Mouse (Mus musculus) embryonic facial prominence, embryonic 12.5 days (tissue): ENCODE data around the gene Psors1c2. TPM values are rescaled to one million over a fixed set of nuclear protein-coding genes. Genes with fewer than 3 reads are reported as not detected.

ENCODE experiments used
- ATAC-seq: fragments of 200-750 bp; cut with Nextera tagmentation; 2 replicates; pipeline ENCODE4 v1.8.0; 2017; ENCODE audit not compliant: insufficient number of reproducible peaks, insufficient read depth, low FRiP score, low TSS enrichment
- H3K27ac ChIP-seq: fragments of 300-500 bp; sonication (generic); 2 replicates; pipeline ENCODE4 v1.5.1; 2016; ENCODE audit warnings: mild to moderate bottlenecking
- H3K27me3 ChIP-seq: fragments of 300-500 bp; sonication (generic); 2 replicates; pipeline ENCODE4 v1.6.1; 2016; ENCODE audit warnings: mild to moderate bottlenecking, moderate library complexity
- H3K36me3 ChIP-seq: fragments of 300-500 bp; sonication (generic); 2 replicates; pipeline ENCODE4 v1.6.1; 2016; ENCODE audit warnings: mild to moderate bottlenecking
- H3K4me1 ChIP-seq: fragments of 300-500 bp; sonication (generic); 2 replicates; pipeline ENCODE4 v1.6.1; 2016
- H3K4me2 ChIP-seq: fragments of 300-500 bp; sonication (generic); replicated peaks from 2 replicates; pipeline ENCODE4 v1.6.1; 2016; ENCODE audit warnings: mild to moderate bottlenecking, moderate library complexity
- H3K4me3 ChIP-seq: fragments of 300-500 bp; sonication (generic); 2 replicates; pipeline ENCODE4 v1.5.1; 2016; ENCODE audit warnings: mild to moderate bottlenecking
- H3K9ac ChIP-seq: fragments of 300-500 bp; sonication (generic); 2 replicates; pipeline ENCODE4 v1.6.1; 2016; ENCODE audit warnings: mild to moderate bottlenecking, moderate library complexity
- H3K9me3 ChIP-seq: fragments of 300-500 bp; sonication (generic); 2 replicates; pipeline ENCODE4 v1.6.1; 2016; ENCODE audit warnings: mild to moderate bottlenecking, moderate library complexity
- WGBS: fragments of 180-500 bp; shearing (Covaris S2); methylation state at CpG from one replicate; pipeline ENCODE4 v1.1.7; 2016; 5-methylcytosine and 5-hydroxymethylcytosine counted together
- polyA plus RNA-seq: library from polyadenylated mRNA; unstranded; fragments of >200 nt; fragmentation: Nextera tagmentation; extraction: Ambion mirVana; gene quantifications from 2 replicates; pipeline ENCODE4 v1.2.1, GENCODE M21; 2016

Gene Psors1c2
- polyA plus RNA-seq, 1 experiment from 2014 or later: 1.3 TPM

GRCm38 (mm10) chr17:35549437-35550142 is 16.6 kb downstream of the Psors1c2 start:
- Histone ChIP-seq H3K27ac (peak overlapping the region; percentile 64), H3K4me1 (0 out of 2 replicates have a peak, but pooled peaks cover 11% of the 10 kb centered on the region), H3K36me3 (no peaks in the 10 kb centered on the region), H3K9ac (no peak overlapping the region), H3K4me2 (no peak overlapping the region; the same call in 1 of the 2 replicates), H3K9me3 (no peaks in the 10 kb centered on the region), H3K4me3 (no peak overlapping the region), H3K27me3 (no peaks in the 10 kb centered on the region)
- WGBS: 49% methylated on average over 15 of the region's 15 CpGs
- ATAC-seq: no peak

GRCm38 (mm10) chr17:35550143-35550494 is 17.1 kb downstream of the Psors1c2 start:
- Histone ChIP-seq H3K9me3 (no peaks in the 10 kb centered on the region), H3K36me3 (no peaks in the 10 kb centered on the region), H3K9ac (no peak overlapping the region), H3K4me2 (no peak overlapping the region), H3K27me3 (no peaks in the 10 kb centered on the region), H3K4me1 (0 out of 2 replicates have a peak, but pooled peaks cover 11% of the 10 kb centered on the region), H3K4me3 (no peak overlapping the region), H3K27ac (no peak overlapping the region)
- no peak for ATAC-seq
- WGBS: 91% methylated on average over 4 of the region's 4 CpGs

GRCm38 (mm10) chr17:35550871-35551270 is 17.9 kb downstream of the Psors1c2 start:
- ATAC-seq: no peak
- no peaks in the 10 kb centered on the region for H3K27me3 ChIP-seq
- no peaks in the 10 kb centered on the region for H3K36me3 ChIP-seq
- H3K9ac ChIP-seq: no peak overlapping the region
- H3K9me3 ChIP-seq: no peaks in the 10 kb centered on the region
- H3K4me3 ChIP-seq: no peak overlapping the region
- H3K27ac ChIP-seq: no peak overlapping the region
- 35% methylated on average over 8 of the region's 8 CpGs for WGBS
- no peak overlapping the region for H3K4me2 ChIP-seq
- 0 out of 2 replicates have a peak, but pooled peaks cover 11% of the 10 kb centered on the region for H3K4me1 ChIP-seq

DNA sequence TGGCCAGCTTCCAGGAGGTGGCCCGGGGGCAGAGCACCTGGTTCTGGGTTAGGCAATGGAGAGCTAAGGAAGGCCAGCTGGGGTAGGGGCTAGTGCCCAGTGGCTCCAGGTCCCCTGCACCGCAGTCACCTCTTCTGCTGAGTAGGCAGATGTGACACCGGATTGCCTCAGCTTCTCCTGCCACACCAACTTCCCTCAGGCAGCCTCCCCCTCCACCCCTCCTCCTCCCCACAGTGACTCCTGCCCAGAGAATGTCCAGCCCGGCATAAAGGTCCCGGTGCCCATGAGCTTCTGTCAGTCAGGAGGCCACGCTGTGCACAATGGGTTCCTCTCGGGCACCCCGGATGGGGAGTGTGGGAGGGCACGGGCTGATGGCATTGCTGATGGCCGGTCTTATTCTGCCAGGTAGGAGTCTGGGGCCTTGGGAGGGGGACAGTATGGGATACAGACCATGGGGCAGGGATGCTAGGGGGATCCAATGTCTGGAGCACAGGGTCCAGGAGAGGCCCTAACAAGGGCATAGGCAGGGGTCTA is 18.9 kb downstream of the Psors1c2 start, which contains the start of gene Cdsn:
TSS of gene Cdsn (plus strand) at position 248 of the 534 bp plus-strand sequence.
- H3K36me3 ChIP-seq: no peaks in the 10 kb centered on the region
- ATAC-seq: no peak
- WGBS: 77% methylated on average over 10 of the region's 10 CpGs

DNA sequence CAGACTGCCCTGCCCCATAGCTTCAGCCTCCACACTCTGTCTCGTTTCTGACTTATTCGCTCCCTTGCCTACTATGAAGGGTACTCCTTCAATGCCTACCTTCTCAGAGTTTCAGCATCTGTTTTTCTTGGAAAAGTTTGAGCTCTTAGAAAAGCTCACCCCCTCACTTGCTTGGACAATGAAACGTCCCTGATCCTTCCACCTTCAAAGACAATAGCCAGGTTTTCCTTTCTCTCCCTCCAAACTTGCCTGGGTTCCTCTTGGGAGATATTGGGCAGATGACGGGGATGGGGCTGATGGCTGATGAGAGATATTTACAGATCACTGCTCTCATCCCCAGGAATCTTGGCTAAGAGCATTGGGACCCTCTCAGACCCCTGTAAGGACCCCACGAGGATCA is 21.3 kb downstream of the Psors1c2 start:
- Histone ChIP-seq H3K27ac (no peak overlapping the region), H3K4me2 (no peak overlapping the region), H3K4me1 (0 out of 2 replicates have a peak, but pooled peaks cover 5% of the 10 kb centered on the region), H3K9ac (no peak overlapping the region), H3K9me3 (no peaks in the 10 kb centered on the region), H3K36me3 (no peaks in the 10 kb centered on the region), H3K27me3 (no peaks in the 10 kb centered on the region), H3K4me3 (no peak overlapping the region)
- WGBS: 80% methylated on average over 5 of the region's 5 CpGs
- no peak for ATAC-seq

More for the DNA sequence above, 18.9 kb downstream of the Psors1c2 start, which contains the start of gene Cdsn:
- H3K4me3 ChIP-seq: no peak within 1 kb of the TSS
- H3K27me3 ChIP-seq: no peaks in the 10 kb centered on the region
- no peak within 1 kb of the TSS; the same call in 1 of the 2 replicates for H3K9ac ChIP-seq
- no peak within 1 kb of the TSS for H3K4me2 ChIP-seq
- no peak within 1 kb of the TSS for H3K27ac ChIP-seq
- no peaks in the 10 kb centered on the region for H3K9me3 ChIP-seq
- H3K4me1 ChIP-seq: 0 out of 2 replicates have a peak, but pooled peaks cover 11% of the 10 kb centered on the region

DNA sequence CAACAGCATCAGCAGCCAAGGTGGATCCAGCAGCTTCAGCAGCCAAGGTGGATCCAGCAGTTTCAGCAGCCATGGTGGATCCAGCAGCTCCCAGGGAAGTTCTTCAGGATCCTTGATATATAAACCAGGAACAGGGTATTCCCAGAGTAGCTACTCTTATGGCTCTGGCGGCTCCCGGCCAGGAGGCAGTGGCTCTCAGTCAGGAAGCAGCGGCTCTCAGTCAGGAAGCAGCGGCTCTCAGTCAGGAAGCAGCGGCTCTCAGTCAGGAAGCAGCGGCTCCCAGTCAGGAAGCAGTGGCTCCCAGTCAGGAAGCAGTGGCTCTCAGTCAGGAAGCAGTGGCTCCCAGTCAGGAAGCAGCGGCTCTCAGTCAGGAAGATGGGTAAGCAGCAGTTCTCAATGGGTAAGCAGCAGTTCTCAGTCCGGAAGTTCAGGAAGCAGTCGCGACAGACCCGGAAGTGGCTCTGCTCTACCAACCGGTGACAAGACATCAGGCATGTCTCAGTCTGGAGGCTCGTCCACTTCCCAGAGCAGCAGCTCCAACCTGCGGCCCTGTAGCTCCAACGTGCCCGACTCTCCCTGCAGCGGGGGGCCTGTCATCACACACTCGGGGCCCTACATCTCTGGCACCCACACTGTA is 21.9 kb downstream of the Psors1c2 start:
- Histone ChIP-seq H3K36me3 (no peaks in the 10 kb centered on the region), H3K4me1 (no peaks in the 10 kb centered on the region), H3K27me3 (no peaks in the 10 kb centered on the region), H3K9me3 (no peaks in the 10 kb centered on the region), H3K4me3 (no peak overlapping the region), H3K9ac (no peak overlapping the region), H3K4me2 (no peak overlapping the region), H3K27ac (no peak overlapping the region)
- no peak for ATAC-seq
- 90% methylated on average over 18 of the region's 18 CpGs for WGBS

DNA sequence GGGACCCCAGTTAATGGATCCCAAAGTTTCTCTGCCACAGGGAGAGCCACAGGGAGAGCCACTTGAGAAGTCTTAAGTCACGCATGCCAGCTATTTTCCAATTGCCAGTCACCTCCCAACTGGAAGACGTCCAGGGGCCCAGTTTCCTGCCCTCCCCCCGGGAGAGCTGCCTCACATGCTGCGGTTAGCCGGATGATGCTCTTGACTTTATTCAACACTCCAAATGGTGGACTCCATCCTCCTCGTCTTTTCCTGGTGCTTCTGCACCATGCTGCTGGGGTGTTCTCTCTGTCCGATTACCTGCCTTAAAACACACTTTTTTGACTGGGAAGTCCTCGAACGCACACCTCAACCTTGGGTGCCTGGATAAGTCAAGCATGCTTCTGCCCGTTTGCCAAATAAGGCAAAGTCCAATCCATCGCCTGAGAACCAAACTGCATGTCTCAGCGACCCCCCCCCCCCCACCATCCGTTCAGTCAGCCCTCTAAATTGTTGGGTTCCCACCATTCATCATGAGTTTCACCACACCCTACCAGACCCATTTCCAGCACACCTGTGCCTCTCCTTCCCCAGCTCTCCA is 23.3 kb downstream of the Psors1c2 start:
- WGBS: 89% methylated on average over 13 of the region's 13 CpGs
- H3K36me3 ChIP-seq: no peaks in the 10 kb centered on the region
- no peak overlapping the region for H3K4me3 ChIP-seq
- H3K9me3 ChIP-seq: no peaks in the 10 kb centered on the region
- no peak overlapping the region for H3K9ac ChIP-seq
- H3K27ac ChIP-seq: no peak overlapping the region
- no peaks in the 10 kb centered on the region for H3K27me3 ChIP-seq
- ATAC-seq: no peak
- no peaks in the 10 kb centered on the region for H3K4me1 ChIP-seq
- no peak overlapping the region for H3K4me2 ChIP-seq

DNA sequence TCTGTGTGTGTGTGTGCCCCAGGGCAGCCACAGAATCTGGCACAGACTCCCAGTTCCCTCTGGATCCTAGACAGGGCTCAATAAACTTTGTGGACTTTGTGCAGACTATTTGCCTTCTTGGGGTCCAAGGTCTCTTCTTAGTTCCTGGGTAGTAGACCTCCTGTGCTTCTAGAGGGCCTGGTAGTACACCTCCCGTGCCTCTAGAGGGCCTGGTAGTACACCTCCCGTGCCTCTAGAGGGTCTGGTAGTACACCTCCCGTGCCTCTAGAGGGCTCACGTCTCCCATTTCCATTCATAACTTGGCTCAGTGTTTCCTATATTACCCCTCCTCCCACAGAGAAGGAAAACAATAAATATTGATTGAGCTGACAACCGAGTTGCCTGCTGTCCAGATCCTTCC is 23.8 kb downstream of the Psors1c2 start:
- H3K27ac ChIP-seq: no peak overlapping the region
- H3K4me3 ChIP-seq: no peak overlapping the region
- no peaks in the 10 kb centered on the region for H3K36me3 ChIP-seq
- ATAC-seq: no peak
- no peaks in the 10 kb centered on the region for H3K9me3 ChIP-seq
- H3K27me3 ChIP-seq: no peaks in the 10 kb centered on the region
- no peaks in the 10 kb centered on the region for H3K4me1 ChIP-seq
- no peak overlapping the region for H3K9ac ChIP-seq
- 38% methylated on average over 5 of the region's 5 CpGs for WGBS
- no peak overlapping the region for H3K4me2 ChIP-seq

DNA sequence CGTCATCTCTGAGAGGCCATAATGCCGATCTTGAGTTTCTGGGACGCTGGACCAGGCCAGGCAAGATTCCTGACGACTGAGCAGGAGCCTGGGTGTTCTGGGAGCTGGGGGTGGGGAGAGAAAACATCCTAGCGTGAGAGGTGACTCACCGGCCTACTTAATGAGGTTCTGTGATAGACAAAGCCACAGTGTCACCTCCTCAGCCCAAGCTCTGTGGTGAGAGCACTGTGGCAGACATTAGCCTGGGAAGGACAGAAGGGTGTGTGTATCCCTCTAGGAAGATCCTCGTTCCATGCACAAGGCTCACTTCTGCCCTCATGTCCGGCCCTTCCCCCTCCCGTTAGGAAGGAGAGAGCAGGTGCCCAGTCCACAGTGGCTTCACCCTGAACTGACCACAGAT is 24.4 kb downstream of the Psors1c2 start:
- Histone ChIP-seq H3K4me3 (no peak overlapping the region), H3K9me3 (no peaks in the 10 kb centered on the region), H3K4me1 (no peaks in the 10 kb centered on the region), H3K27ac (no peak overlapping the region), H3K27me3 (no peaks in the 10 kb centered on the region), H3K9ac (no peak overlapping the region), H3K36me3 (no peaks in the 10 kb centered on the region), H3K4me2 (no peak overlapping the region)
- no peak for ATAC-seq
- whole genome bisulfite sequencing: 76% methylated on average over 9 of the region's 9 CpGs

GRCm38 (mm10) chr17:35558216-35558615 is 25.2 kb downstream of the Psors1c2 start:
- Histone ChIP-seq H3K9me3 (no peaks in the 10 kb centered on the region), H3K27ac (no peak overlapping the region), H3K4me3 (no peak overlapping the region), H3K9ac (no peak overlapping the region), H3K4me1 (no peaks in the 10 kb centered on the region), H3K27me3 (no peaks in the 10 kb centered on the region), H3K36me3 (no peaks in the 10 kb centered on the region), H3K4me2 (no peak overlapping the region)
- WGBS: 60% methylated on average over 8 of the region's 8 CpGs
- no peak for ATAC-seq

- no peak within 1 kb of the TSS for H3K9ac ChIP-seq
- 56% methylated on average over 3 of the region's 3 CpGs for WGBS
- H3K9me3 ChIP-seq: no peaks in the 10 kb centered on the region
- peaks cover 9% of the 10 kb centered on the region; the same call in 1 of the 2 replicates for H3K4me1 ChIP-seq
- H3K4me3 ChIP-seq: no peak within 1 kb of the TSS
- H3K27me3 ChIP-seq: peaks cover 34% of the 10 kb centered on the region
- H3K4me2 ChIP-seq: no peak within 1 kb of the TSS
- no peak within 1 kb of the TSS for H3K27ac ChIP-seq
- no peaks in the 10 kb centered on the region for H3K36me3 ChIP-seq
- ATAC-seq: no peak
These were observed 34.1 kb downstream of the Psors1c2 start, which contains the start of gene 2300002M23Rik for GRCm38 (mm10) chr17:35567150-35567549. TSS of gene 2300002M23Rik (plus strand) at chr17:35567450.
